Mouse (Mus musculus) testis, adult 2 months (tissue): ENCODE data around the gene Anks3.

Experiments
- CTCF ChIP-seq: fragments of 200-500 bp; IDR thresholded peaks from 2 replicates; pipeline ENCODE4 v1.5.1; 2012; ENCODE audit warnings: low read depth, mild to moderate bottlenecking, inconsistent platforms, low read length, moderate library complexity; ENCODE audit not compliant: control insufficient read depth, insufficient read depth, insufficient replicate concordance
- POLR2A ChIP-seq: fragments of 200-500 bp; IDR thresholded peaks from 2 replicates; pipeline ENCODE4 v1.6.1; 2012; ENCODE audit warnings: low read depth, mild to moderate bottlenecking, inconsistent platforms, low read length, moderate library complexity; ENCODE audit not compliant: control insufficient read depth

DNA sequence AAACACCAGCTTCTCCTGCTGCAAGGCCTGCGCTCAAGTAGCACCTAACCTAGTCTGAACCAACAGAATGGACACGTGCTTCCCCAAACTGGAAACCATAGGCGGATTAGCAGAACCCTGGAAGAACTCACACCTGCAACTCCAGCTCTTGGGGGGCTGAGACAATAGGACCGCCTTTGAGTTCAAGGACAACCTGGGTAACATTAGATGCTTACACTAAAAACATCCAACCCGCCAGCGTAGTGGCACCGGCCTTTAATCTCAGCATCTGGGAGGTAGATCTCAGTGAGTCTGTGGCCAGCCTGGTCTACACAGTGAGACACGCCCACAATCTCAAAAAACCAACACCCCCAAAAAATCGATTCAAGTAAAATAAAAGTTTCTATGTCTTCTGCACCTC lies 659 bp downstream of the Anks3 start:
- no peak for TF ChIP-seq CTCF
- no peak for TF ChIP-seq POLR2A
